Mouse (Mus musculus) fibroblast of lung, adult 2 months (primary cell): Measurements from ENCODE around the gene 1810055G02Rik.

Source experiments
- DNase-seq: peaks from one replicate; pipeline ENCODE4 v3.0.0-alpha.2; 2011; ENCODE audit warnings: low read depth

Gene 1810055G02Rik

DNA sequence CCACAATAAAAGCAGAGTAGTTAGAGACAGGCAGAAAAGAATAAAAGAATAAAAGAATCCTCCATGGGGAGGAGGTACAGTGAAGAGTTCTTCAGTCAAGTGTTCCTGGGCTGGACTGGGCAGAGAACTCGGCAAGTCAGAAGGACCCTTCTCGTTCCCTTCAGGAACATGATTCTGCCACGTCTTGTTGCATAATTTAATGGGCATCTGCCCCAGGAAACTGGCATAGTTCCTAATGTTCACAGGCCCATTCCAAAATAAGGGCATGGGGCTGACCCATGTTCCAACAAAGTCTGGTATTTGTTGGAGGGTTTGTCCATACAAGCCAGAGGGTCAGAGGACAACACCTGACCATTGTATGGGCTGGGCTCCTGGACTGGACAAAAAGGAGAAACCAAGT, 13.1 kb upstream of the 1810055G02Rik start:
- no peak for DNase-seq

DNA sequence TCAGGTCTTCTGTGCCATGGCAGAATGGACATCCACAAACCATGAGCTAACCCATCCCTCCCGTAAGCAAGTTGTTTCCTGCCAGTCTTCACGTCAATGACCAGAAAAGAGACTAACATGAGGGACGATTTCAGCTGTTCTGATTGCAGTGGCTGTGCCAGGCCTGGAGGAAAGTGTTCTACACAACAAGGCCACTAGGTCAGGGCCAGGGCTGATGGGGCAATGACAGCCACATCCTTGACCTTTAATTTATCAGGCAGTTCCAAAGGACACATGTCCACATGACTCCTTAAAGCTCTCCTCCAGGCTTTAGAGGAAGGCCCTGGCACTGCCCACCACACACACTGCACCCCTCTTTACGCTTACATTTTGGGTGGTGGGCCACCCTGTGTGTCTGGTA, 12.6 kb upstream of the 1810055G02Rik start:
- DNase-seq: no peak

- no peak for DNase-seq
These were observed 12.1 kb upstream of the 1810055G02Rik start for GRCm38 (mm10) chr19:3695976-3696375.

GRCm38 (mm10) chr19:3698035-3698434, 10.1 kb upstream of the 1810055G02Rik start:
- DNase-seq: no peak

DNA sequence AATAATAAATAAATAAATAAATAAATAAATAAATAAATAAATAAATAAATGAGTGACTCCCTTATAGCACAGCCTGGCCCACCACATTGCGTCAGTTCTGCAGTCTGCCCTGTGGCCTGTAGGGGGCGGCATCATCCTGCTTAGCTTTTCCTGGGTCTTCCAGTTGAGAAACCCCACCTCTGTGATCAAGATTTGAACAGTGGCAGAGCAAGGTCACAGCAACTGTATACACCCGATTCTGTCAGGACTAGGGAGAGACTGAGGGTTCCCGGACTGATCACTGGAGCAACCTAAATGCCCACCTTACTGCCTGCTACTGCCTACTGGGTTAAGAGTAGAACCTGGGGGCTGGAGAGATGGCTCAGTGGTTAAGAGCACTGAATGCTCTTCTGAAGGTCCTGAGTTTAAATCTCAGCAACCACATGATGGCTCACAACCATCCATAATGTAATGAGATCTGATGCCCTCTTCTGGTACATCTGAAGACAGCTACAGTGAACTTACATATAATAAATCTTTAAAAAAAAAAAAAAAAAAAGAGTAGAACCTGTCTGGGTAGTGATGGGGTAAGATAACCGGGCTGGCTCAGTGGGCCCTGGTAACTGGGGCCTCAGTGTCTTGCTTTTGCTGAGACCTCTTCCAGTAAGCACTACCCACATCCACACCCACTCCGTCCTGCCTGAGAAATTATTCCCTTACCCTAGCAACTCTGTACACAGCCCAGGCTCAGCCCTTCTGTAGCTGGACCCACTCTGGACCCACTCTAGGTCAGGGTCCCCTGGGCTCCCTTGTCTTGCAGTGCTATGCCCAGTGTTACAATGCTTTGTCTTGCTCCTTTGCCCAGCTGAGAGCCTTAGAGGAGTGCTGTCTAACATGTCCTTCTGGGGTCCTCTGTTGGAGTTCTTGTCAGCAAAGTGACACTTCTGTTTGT, 8.3 kb upstream of the 1810055G02Rik start:
- DNase-seq: no peak

GRCm38 (mm10) chr19:3702460-3702859, 5.6 kb upstream of the 1810055G02Rik start:
- no peak for DNase-seq

DNA sequence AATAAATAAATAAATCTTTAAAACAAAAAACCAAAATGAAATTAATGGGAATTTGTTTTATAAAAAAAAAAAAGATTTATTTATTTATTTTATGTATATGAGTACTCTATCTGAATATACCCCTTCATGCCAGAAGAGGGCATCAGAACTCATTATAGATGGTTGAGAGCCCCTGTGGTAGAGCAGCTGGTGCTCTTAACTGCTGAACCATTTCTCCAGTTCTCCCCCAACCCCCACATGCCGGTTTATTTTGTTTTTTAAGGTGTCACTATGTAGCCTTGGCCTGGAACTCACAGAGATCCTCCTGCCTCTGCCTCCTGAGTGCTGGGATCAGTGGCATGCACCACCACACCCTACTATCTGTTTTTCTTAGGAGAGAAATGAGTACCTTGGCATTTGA, 1.8 kb upstream of the 1810055G02Rik start:
- DNase-seq: no peak

- DNase-seq: no peak
These were observed 540 bp upstream of the 1810055G02Rik start for GRCm38 (mm10) chr19:3707553-3707952.

- DNase-seq: no peak
These were observed 1.1 kb downstream of the 1810055G02Rik start for GRCm38 (mm10) chr19:3709013-3709787.

GRCm38 (mm10) chr19:3710436-3710835, 2.3 kb downstream of the 1810055G02Rik start:
- DNase-seq: no peak

- no peak for DNase-seq
These were observed 6.3 kb downstream of the 1810055G02Rik start for GRCm38 (mm10) chr19:3714381-3714780.

DNA sequence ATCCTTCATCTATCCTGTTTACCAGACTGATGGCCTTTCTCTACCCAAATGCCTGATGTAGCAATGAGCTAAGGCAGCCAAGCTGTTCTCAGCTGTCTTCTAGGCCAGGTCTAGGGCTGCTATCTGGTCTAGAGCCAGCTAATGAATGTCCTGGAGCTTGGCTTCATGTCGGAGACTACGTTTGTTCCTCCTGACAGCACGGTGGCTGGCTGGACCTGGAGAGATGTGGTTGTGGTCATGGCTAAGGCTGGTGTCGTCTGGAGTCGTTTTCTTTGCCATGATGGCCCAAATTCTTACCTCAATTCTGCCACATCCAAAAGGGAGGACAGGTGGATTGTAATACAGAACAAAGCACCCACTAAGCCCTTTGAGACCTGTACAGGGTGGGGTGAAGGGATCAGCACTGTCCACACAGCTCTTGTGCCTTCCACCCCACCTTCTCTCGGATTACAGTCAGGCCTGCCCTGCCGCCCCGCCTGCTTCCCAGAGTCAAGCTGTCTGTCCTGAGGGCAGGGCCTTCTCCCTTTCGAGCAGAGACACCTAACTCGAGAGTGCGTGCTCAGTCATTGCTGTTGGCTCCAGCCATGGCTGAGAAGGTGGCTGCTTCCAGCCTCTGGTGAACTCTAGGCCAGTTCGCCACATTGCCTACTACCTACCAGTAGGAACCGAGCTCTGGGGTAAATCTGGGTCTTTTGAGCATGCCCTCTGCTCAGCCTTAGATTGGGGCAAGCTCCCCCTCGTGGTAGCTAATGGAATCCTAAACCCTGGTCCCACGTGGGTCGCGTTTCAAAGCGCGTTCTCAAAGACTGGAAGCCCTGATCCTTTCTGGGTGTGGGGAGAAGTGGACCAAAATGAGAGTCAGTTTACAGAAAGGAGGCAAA, 10.6 kb downstream of the 1810055G02Rik start:
- DNase-seq: peak; percentile 45

DNA sequence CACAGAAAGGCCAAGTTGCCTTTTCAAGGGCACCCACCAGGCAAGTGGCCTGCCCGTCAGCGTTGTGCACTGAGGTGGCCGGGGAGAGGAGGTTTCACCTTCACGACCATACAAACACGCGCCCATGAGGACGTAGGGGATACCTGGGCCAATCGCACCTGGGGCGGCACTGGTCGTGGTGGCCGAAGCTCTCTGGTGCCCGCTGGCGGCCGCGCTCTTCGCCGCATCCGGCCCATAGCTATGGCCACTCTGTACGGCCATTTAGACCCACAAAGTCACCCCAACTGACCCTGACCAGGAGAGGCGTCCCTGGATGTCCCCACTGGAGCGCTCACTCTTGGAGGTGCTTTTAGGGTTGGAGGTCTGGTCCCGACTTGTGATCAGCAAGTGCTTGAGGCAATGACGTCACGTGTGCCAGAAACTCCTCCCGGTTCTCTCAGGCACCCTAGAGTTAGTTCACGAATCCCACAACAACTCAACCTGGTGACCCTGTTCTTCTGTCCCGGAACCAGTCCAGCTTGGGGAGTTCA, 11.3 kb downstream of the 1810055G02Rik start:
- no peak for DNase-seq

DNA sequence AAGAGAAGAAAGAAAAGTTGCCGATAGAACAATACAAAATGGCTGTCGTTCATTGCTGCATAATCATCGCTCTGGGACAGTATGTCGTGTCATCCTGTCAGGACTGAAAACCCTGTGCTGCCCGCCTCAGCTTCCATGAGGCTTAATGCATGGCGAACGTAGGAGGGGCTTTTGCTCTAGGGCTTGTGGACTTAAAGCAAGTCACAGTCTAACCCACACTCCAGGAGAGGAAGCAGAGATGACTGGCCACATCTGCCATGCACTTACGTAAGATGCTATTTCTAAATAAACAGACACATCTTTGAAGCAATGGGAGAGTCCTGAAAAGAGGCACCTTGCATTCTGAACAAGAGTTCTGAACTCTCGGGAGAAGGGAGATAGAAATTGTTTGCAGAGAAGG, 15.1 kb downstream of the 1810055G02Rik start:
- no peak for DNase-seq

GRCm38 (mm10) chr19:3723904-3724303, 15.8 kb downstream of the 1810055G02Rik start:
- no peak for DNase-seq

- DNase-seq: no peak
These were observed 16.7 kb downstream of the 1810055G02Rik start for GRCm38 (mm10) chr19:3724779-3725178.

DNA sequence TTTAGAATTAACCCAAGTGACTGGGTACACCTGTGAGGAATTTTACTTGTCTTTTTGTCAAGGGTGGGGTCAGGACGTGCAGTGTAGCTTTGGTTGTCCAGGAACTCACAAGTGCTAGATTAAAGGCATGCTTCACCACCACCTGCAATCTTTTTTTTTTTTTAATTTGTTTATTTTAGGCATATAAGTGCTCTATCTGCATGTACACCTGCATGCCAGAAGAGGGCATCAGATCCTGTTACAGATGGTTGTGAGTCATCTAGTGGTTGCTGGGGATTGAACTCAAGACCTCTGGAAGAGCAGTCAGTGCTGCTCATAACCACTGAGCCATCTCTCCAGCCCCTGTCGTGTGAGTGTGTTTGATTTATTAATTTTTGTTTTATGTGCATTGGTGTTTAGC, 20.8 kb downstream of the 1810055G02Rik start:
- no peak for DNase-seq

DNA sequence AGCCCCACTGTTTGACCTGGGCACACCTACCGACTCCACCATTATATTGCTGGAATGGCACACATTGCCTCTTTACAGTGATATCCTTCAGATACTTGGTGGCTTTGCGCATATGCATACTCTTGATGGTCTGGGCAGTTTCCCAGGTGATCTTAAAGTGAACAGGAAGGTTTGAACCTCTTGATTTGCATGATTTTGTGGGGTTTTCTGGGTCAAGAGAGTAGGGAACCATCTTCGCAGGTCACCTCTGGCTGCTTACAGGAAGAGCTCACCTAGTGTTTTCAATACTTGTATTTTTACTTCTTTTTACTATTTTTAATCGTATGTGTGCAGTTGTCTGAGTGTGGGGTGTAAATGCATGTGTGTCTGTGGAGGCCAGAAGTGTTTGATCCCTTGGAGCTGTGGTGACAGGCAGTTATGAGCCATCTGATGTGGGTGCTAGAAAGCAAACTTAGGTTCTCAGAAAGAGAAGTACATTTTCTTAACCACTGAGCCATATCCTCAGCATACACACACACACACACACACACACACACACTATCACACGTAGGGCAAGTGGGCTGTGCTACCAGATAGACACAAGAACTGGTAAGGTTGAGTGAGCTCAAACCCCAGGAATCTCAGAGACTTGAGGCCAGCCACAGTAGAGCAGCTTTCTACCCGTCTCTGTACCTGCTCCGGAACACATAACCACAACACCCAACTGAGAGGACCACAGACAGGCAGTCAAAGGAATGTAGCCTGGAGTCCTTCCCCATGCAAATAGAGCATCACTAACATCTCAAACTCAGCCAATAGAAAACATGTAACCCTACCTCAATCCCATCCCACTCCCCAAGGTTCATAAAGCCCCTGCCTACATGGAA, 22.9 kb downstream of the 1810055G02Rik start:
- no peak for DNase-seq

GRCm38 (mm10) chr19:3736001-3736400, 27.9 kb downstream of the 1810055G02Rik start:
- DNase-seq: no peak

DNA sequence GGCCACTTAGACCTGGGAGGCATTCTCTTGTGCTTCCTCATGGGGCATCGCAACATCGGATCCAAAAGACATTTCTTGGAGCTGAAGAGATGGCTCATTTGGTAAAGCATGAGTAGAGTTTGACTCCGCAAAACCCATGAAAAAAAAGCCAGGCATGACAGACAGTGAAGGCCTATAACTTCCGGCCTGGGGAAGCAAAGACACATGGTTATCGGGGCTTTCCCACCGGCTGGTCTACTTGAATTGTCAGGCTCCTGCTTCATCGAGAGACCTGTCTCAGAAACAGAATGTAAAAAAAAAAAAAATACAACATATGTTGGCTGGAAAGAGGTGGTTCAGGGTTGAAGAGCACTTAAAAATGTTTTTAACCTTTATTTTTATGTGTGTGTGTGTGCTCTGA, 31.6 kb downstream of the 1810055G02Rik start:
- DNase-seq: no peak

GRCm38 (mm10) chr19:3742716-3743115, 34.6 kb downstream of the 1810055G02Rik start:
- DNase-seq: no peak
